Mouse (Mus musculus) brain, adult 2 months (tissue): Measurements from ENCODE around the gene Pan3.

Experiments used
- DNase-seq: peaks from one replicate; pipeline ENCODE4 v3.0.0; 2011; ENCODE audit warnings: low read depth, low spot score

The Pan3 gene

DNA sequence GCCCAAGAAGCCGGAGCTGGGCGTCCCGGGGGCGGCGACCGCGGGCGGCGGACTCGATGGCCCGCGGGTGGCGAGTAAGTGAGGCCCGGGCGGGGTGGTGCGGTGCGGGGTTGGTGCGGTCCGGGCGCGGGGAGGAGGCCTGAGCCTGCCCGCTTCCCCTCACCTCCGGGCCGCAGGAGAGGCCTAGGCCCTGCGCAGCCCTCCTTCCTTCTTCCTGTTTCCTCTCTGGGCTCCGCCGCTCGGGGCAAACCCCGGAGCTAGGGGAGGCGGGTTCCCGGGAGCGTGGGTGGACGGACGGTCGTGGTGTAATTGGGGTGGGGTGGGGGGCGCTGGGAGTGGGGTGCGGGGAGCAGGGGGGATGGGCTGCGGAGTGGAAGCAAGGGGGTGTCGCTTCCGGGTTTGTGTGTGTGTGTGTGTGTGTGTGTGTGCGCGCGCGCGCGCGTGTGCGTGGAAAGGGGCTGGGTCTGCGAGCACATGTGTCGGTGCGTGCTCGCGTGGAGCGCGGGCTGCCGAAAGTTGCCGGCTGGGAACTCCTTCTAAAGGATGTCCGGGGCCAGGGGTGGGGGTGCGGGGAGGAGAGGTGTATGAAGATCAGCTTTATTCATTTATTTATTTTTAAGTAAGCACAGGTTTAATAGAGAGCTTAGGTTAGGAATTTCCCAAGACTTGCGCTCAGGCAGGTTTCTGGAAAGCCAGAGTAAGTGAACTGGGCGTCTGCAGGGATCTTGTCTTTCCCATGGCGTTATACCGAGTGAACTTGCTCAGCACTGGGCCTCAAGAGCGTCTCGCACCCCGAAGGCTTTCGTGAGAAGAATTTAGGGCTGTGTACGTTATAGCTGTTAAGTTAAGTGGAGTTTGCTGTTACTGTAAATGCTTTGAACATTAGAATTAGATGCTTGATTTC lies 1.2 kb downstream of the Pan3 start:
- DNase-seq: peak; percentile 84

DNA sequence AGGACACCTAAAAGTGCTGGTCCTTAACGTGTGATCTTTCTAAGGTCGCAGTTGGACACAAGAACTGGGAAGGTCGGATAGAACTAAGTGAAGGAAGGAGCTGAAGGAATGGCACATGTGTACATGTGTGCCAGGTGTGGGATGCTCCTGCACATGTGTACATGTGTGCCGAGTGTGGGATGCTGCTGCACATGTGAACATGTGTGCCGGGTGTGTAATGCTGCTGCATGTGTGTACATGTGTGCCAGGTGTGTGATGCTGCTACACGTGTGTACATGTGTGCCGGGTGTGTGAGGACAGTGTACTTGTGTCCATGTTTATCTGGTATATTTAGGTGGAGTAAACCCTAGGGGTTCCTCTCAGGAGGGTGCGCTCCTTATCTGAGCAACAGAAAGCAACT lies 3.0 kb downstream of the Pan3 start:
- no peak for DNase-seq

DNA sequence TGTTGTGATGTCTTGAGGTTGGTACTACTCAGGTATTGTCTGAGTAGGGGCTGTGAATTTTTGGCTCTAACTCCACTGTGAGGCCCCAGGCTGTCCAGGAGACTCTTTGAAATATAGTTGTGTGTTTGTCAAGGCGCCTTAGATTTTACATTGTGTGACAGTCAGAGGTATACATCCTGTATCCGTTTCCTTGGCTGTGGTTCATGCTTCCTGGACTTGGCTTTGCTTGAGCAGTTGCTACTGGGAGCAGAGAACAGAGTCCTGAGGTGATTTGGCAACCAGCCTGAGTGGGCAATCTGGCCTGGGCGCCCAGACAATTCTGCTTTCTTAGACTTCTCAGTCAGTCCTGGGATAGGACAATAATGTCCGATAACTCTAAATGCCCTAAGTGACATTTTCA lies 5.3 kb downstream of the Pan3 start:
- peak; percentile 96 for DNase-seq

DNA sequence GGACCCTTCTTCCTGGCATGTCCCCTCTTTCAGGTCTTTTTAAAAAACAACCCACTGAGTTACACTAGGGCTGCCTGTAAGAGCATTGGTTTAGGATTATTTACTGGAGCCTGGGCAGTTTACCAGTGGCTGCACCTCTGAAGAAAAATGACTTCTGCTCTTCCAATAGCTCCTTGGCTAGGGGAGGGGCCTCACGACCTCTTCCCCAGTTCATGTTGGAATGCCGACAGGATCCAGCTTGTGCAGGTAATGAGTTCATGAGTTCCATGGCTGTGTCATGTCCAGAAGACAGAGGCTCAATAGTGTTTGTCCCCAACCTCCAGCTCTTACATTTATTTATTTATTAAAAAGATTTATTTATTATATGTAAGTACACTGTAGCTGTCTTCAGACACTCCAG lies 5.8 kb downstream of the Pan3 start:
- no peak for DNase-seq

DNA sequence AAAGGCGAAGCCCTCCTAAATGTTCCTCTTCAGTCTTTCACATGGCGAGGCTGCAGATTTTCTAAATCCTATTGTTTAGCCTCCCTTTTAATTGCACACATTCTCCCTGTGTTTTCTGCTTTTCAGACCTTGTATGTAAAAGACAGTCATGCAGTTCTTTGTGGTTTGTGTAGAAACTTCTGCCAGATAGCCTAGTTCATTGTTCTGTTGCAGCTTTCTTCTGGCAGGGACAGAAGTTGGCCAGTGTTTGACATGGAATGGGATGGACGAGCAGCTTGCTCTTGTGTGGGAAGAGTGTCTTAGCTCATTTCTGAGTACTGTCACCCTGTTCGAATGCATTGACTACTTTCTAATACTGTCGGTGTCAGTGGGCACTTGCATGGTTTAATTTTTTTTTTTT lies 6.5 kb downstream of the Pan3 start:
- peak; percentile 48 for DNase-seq

DNA sequence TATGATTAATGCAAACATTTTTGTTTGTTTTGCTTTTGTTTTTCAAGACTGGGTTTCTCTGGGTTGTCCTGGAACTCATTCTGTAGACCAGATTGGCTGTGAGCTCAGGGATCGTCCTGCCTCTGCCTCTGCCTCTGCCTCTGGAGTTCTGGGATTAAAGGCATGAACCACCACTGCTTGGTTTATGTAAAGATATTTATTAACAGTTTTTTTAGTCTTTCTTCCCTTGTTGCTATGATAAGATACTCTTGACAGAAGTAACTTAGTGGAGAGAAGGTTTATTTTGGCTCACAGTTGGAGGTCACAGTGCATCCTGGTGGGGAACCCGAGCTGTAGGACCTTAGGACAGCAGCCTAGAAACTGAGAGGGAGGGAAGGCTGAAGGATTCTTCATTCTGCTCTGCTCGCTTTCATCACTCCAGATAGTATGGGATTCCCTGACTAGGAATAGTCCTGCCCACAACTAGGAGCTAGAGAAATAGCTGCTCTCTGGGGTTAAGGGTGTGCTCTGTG lies 11.1 kb downstream of the Pan3 start:
- DNase-seq: no peak

DNA sequence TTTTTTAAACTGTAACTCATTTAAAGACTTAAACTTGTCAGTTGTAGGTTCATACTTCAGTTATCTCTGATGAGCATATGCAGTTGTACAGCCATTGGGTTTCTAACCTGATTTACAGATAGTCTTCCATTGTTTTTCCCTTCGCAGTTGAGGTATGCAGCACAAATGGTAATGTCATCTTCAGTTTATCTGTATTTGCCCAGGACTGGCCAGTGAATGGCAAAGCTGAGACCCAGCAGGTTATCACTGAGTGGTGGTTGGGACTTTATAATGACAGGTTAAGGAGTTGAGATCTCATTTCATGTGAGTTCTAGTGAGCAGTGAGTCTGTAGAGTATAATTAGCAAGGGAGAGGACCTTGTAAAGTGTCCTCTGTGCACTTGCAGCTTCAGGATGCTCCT lies 12.0 kb downstream of the Pan3 start:
- no peak for DNase-seq

DNA sequence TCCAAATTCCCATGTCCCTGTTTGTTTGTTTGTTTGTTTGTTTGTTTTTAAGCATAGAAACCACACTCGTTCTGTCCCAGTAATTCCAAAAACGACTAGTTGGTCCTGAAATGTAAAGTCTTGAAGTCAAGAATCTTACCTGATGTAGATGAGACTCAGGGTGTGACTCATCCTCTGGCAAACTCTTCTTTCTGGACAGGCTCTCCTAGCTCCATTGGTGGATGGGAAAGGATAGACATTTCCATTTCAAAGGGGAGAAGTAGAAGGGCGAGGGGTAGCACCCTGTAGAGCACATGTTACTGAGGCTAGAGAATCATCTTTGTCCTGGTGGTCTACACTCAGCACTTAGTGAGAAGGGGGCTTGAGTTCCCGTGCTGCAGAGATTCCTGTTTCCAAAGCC lies 12.8 kb downstream of the Pan3 start:
- peak; percentile 47 for DNase-seq

DNA sequence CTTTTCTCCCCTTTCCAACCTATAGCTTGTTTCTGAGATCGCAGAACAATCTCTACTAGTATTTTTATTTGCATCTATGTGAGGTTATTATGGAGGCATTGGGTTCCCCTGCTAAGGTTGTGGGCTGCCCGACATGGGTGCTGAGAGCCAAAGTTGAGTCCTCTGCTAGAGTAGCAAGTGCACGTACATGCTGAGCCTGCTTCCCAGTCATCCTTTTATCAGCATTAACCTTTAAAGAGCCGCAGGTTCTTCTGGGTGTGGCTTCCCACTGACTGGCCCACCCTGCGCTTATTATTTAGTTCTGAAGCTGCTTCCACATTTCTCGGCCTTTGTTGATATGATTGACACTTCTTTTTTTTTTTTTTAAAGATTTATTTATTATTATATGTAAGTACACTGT lies 14.3 kb downstream of the Pan3 start:
- no peak for DNase-seq

DNA sequence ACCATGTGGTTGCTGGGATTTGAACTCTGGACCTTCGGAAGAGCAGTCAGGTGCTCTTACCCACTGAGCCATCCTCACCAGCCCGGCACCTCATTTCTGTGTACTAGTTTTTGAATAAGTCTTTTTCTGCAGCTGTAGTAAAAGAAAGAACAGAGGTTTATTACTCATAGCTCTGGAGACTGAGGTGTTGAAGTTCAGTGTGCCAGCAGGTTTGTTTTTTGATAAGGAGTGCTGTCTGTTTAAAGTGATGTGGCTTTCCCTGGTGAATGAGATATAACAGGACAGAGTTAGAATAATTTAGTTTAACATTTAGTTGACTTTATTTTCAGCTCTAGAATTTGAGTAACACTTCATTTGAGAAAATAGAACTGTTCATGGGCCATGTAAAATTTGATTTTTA lies 14.8 kb downstream of the Pan3 start:
- DNase-seq: no peak

DNA sequence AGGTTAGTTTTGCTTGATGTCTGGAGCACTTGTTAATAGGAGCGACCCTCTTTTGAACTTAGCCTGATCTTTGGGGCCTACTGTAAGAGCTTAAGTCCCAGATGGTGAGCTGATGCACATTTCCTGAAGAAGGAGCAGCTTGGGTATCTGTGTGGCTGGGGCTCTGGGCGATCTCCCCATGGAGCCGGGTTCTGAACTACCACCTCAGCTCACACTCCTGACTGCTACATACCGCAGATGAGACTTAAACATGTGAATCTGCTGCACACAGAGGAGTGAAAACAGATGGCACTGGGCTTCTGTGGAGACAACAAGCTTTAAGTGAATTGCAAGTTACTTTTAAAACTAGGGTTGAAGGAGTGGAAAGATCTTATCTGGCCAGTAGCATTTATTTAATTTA lies 15.3 kb downstream of the Pan3 start:
- DNase-seq: peak; percentile 67

DNA sequence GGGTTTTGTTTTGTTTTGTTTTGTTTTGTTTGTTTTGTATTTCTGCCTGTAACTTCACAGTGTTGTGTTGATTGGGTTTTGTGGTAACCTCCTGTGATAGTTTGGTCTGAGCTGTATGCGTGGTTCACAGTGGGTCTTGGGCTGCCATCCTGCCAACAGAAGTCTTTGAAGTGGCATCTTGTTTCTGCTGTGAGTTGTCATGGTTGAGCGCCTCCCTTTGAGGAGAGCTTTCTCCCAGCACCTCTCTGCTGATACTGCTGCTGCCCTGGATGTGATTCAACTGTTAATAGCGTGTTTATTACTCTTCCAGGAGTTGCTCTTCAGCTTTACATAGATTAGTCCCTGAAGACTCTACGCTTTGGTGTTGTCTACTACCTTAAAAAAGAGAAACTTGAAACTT lies 18.6 kb downstream of the Pan3 start:
- peak; percentile 31 for DNase-seq

DNA sequence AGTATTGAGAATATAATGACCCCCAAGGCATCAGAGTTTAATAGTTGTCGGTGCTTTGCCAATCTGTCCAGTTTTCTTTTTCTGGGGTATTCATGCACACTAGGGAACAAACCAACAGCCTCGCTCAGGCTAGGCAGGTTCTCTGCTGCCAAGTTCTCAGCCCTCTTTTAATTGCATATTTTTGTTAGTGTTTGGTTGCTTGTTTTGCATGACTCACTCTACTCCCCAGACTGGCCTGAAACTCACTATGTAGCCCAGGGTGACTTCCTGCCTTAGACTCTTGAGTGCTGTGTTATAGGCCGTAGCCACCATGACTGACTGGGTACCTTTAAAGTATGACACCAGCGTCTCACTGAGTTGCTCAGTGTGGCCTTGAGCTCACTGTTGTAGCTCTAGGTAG lies 19.0 kb downstream of the Pan3 start:
- peak; percentile 64 for DNase-seq

DNA sequence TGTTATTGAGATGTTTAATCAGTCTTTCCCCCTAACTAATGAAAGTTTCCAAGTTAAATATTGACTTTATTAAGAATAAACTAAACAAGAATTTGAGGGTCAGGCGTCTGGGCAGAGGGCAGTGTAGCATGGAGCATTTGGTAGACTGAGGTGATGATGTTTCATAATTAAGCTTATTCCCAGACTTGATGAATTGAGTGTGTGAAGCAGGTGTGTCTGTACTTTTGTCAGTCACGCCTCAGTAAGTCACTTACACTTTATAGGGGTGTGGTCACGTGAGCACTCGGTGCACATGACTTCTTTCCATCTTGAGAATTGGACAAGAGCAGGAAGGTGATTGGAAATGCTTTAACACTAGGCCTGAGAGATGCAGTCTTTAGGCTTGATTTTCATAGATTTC lies 26.5 kb downstream of the Pan3 start:
- DNase-seq: no peak

DNA sequence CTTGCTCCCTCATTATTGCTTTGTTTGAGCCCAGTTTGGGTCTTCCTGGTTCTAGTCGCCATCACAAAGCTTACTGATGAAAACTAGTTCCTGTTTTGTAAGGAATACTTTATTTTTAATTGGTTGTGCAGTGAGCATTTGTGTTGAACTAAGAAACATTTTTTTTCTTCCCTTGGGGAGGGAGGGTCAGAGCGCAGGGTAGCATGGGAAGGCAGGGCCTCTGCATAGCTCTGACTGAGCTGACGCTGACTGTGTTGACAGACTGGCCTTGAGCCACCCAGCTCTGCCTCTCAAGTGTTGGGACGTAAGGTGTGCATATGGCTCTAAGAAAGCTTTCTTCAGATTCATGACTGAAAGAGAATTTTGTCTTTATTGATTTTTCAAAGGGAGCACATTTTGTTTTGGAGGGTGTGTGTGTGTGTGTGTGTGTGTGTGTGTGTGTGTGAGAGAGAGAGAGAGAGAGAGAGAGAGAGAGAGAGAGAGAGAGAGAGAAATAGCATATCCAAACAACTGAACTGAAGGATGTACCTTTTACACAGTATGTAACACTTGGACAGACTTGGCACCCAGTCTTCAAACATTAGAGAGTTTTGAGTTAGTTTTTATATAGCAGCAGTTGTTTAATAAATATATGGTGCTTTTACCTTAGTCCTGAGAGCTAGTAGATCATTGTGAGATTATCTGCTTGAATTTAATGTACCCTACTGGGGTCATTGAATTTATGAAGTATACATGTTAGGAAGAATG lies 30.0 kb downstream of the Pan3 start:
- DNase-seq: no peak

DNA sequence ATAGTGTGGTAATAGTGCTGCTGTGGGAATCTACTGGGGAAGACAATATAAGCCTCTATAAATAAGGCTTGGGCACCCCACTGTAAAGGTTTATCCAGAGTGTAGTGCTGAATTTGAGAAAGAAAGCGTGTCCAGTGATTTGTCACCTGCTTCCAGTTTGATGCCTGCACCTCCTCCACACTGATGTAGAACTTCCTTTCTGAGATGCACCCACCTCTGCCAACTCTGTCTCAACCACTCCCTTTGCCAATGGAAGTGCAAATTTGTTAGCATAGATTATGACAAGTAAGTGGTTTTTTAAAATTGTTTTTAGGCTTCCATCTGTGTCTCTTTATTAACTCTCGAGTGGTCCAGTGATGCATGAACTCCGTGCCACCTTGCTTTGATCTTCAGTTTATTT lies 33.3 kb downstream of the Pan3 start:
- DNase-seq: peak; percentile 81

DNA sequence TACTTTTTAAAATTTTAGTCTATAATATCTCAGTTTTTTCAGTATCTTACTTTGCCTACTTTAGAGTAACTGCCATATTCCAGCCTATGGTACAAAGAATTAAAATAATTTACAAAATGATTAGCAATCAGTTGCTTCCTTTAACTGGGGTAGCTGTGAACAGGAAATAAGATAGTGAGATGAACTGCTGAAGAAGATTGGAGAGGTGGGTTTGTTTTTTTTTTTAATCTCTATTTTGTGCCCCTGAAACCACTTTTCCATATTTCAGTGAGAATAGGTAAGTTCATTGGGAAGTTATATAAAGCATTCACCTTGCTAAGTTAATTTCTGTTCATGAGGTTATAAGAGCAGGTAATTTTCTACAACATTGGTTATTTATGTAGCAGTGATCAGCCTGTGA lies 36.4 kb downstream of the Pan3 start:
- DNase-seq: no peak

DNA sequence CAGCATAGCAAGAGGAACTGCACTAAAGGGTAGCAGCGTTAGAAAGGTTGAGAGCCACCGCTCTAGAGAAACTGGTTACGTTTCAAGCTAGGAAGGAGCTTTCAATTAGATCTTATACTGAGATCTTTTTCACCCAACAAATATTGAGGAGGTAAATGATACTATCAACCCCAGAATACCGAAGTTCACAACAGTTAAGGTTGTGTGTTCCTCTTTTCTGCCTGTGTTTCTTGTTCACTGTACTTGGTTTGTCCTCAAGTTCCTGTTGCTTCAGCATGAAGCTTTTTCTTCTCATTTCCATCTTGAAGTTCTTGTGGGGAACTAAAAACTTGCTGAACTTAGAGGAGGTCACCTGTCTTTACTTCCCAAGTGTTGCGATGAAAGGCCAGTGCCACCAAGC lies 41.2 kb downstream of the Pan3 start:
- no peak for DNase-seq

DNA sequence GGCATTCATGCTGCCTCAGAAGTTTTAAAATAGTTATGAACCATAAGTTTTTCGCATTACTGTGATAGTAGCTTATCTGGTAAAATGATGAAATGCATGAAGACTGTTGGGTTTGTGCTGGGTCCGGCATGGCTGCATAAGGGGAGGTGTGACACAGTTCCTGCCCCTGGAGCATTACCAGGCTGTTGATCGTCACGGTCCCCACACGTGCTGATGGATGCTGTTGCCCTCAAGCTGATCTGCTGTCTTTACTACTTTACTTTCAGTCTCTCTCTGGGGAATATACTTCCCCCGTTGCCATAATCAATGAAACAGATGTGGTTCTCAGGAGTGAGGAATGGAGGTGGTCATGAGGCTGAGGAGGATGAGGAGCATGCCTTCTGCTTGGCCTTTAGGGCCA lies 43.1 kb downstream of the Pan3 start:
- no peak for DNase-seq

DNA sequence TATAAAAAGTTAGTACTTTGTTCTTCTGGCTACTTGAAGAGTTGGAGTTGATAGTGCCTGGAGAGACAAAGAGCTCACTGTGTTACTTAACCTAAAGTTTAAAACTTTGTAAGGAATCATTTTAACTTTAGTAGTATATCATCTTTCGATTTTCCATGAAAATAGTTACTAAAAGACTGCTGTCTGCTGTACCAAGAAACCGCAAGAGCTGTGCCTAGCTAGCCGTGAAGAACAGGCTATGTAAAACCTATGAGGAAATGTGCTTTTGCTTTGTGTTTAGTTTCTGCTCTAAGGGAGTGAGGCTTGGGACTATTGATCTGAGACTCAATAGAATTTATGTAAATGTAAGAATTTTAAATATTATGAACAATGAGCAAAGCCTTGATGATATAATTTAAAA lies 43.9 kb downstream of the Pan3 start:
- DNase-seq: no peak

DNA sequence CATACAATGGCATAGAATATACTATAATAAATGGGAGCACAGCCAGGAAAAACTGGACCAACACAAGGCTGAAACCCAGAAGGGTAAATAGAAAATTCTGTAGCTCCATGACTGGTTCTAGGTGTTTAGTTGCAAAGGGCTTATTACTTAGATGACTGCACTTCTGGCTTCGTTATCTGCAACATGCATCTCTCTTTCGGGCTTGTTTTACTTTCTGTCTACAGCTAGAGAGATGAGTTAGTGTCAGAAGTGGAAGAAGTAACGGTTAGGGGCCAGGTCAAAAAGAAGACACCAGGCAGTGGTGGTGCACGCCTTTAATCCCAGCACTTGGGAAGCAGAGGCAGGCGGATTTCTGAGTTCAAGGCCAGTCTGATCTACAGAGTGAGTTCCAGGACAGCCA lies 46.1 kb downstream of the Pan3 start:
- DNase-seq: no peak

DNA sequence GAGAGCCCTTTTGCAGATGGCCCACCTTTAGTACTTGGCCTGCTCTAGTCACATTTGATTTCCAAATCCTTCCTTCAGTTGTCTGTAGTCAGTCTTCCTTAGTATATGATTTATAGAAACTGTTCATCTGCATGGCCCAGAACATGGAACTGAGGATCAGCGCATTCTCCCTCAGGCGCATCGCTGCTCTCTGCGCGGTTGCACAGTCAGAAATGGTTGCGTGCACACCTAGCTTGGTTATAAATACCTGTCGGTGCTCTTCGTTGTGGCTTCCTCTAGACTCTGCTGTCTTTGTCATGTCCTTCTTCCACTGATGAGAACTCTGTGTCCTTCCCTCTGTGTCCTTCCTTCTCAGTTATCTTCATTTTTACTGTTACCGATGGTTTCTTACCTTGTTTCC lies 47.1 kb downstream of the Pan3 start:
- no peak for DNase-seq

DNA sequence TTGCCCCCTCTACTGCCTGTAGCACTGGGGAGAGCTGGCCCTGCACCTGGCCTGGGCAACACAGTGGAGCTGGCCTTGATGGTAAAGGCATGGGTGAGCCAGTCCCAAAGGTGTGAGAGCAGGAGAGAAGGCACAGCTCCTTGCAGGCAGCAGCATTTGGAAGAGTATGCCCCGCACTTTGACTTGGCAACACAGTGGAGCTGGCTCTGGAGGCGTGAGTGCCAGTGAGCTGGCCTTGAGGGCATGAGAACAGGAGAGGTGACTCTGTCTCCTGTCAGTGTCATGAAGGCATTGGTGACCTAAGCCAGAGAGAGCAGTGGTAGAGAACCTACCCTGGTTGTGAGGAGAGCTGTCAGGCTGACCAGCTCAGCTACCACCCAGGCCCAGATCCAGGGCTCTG lies 49.4 kb downstream of the Pan3 start:
- peak; percentile 26 for DNase-seq
